Mouse (Mus musculus) limb, embryonic 15.5 days (tissue): ENCODE measurements around the gene A230050P20Rik. TPM values are rescaled to one million over a fixed set of nuclear protein-coding genes. Genes with fewer than 3 reads are reported as not detected.
A peak's percentile ranks its signal among the peaks of the same experiment; 100 is the strongest.

Source experiments
- ATAC-seq: fragments of 200-750 bp; cut with Nextera tagmentation; 2 replicates; pipeline ENCODE4 v1.8.0; 2017; ENCODE audit warnings: low read depth, moderate TSS enrichment; ENCODE audit not compliant: insufficient number of reproducible peaks, low FRiP score, low TSS enrichment
- H3K27ac ChIP-seq: fragments of 300-500 bp; sonication (generic); 2 replicates; pipeline ENCODE4 v1.5.1; 2015; ENCODE audit warnings: moderate library complexity, mild to moderate bottlenecking, inconsistent platforms
- H3K27me3 ChIP-seq: fragments of 300-500 bp; sonication (generic); 2 replicates; pipeline ENCODE4 v1.6.1; 2015; ENCODE audit warnings: inconsistent platforms
- H3K36me3 ChIP-seq: fragments of 300-500 bp; sonication (generic); 2 replicates; pipeline ENCODE4 v1.6.1; 2015; ENCODE audit warnings: inconsistent platforms
- H3K4me1 ChIP-seq: fragments of 300-500 bp; sonication (generic); 2 replicates; pipeline ENCODE4 v1.6.1; 2015; ENCODE audit warnings: inconsistent platforms
- H3K4me2 ChIP-seq: fragments of 300-500 bp; sonication (generic); 2 replicates; pipeline ENCODE4 v1.6.1; 2015; ENCODE audit warnings: mild to moderate bottlenecking, inconsistent platforms
- H3K4me3 ChIP-seq: fragments of 300-500 bp; sonication (generic); 2 replicates; pipeline ENCODE4 v1.5.1; 2015; ENCODE audit warnings: mild to moderate bottlenecking, inconsistent platforms
- H3K9ac ChIP-seq: fragments of 300-500 bp; sonication (generic); 2 replicates; pipeline ENCODE4 v1.6.1; 2015; ENCODE audit warnings: inconsistent platforms
- H3K9me3 ChIP-seq: fragments of 300-500 bp; sonication (generic); 2 replicates; pipeline ENCODE4 v1.6.1; 2016; ENCODE audit warnings: inconsistent platforms
- WGBS: fragments of 180-500 bp; shearing (Covaris S2); methylation state at CpG from one replicate; pipeline ENCODE4 v1.1.7; 2015; 5-methylcytosine and 5-hydroxymethylcytosine counted together
- polyA plus RNA-seq: library from polyadenylated mRNA; unstranded; fragments of >200 nt; fragmentation: Nextera tagmentation; extraction: Ambion mirVana; gene quantifications from 2 replicates; pipeline ENCODE4 v1.2.1, GENCODE M21; 2015

The A230050P20Rik gene
- polyA plus RNA-seq, 1 experiment from 2014 or later = 9.5 TPM

GRCm38 (mm10) chr9:20876318-20877117 is 8.1 kb downstream of the A230050P20Rik start:
- 69% methylated on average over 8 of the region's 9 CpGs for WGBS
- 0 out of 2 replicates have a peak, but pooled peaks cover 2% of the 10 kb centered on the region for H3K27me3 ChIP-seq
- H3K27ac ChIP-seq = no peak overlapping the region
- H3K9me3 ChIP-seq = no peaks in the 10 kb centered on the region
- H3K4me3 ChIP-seq = no peak overlapping the region
- no peak for ATAC-seq
- no peak overlapping the region for H3K4me2 ChIP-seq
- H3K9ac ChIP-seq = no peak overlapping the region
- no peaks in the 10 kb centered on the region for H3K36me3 ChIP-seq
- peaks cover 13% of the 10 kb centered on the region for H3K4me1 ChIP-seq

GRCm38 (mm10) chr9:20877118-20878040 is 8.9 kb downstream of the A230050P20Rik start:
- Histone ChIP-seq H3K9ac (peak overlapping the region; percentile 20; the same call in 1 of the 2 replicates), H3K27ac (peak overlapping the region; percentile 40; the same call in 1 of the 2 replicates)

GRCm38 (mm10) chr9:20878041-20878709 is 9.7 kb downstream of the A230050P20Rik start:
- H3K4me3 ChIP-seq = peak overlapping the region; percentile 49
- peak; percentile 95 for ATAC-seq
- peak overlapping the region; percentile 84 for H3K4me2 ChIP-seq
- peaks cover 13% of the 10 kb centered on the region for H3K4me1 ChIP-seq
- H3K9ac ChIP-seq = peak overlapping the region; percentile 55
- no peaks in the 10 kb centered on the region for H3K36me3 ChIP-seq
- H3K27me3 ChIP-seq = no peaks in the 10 kb centered on the region
- no peaks in the 10 kb centered on the region for H3K9me3 ChIP-seq
- WGBS = under 1% methylated on average over 69 of the region's 69 CpGs
- peak overlapping the region; percentile 94 for H3K27ac ChIP-seq

More at GRCm38 (mm10) chr9:20877118-20878040, 8.9 kb downstream of the A230050P20Rik start:
- H3K4me2 ChIP-seq = peak overlapping the region; percentile 84
- no peaks in the 10 kb centered on the region for H3K27me3 ChIP-seq
- H3K9me3 ChIP-seq = no peaks in the 10 kb centered on the region
- 33% methylated on average over 14 of the region's 14 CpGs for WGBS
- no peaks in the 10 kb centered on the region for H3K36me3 ChIP-seq
- peaks cover 13% of the 10 kb centered on the region for H3K4me1 ChIP-seq
- H3K4me3 ChIP-seq = peak overlapping the region; percentile 49
- no peak for ATAC-seq

GRCm38 (mm10) chr9:20878710-20879065 is 10.2 kb downstream of the A230050P20Rik start:
- ATAC-seq = no peak
- H3K4me1 ChIP-seq = peaks cover 13% of the 10 kb centered on the region

GRCm38 (mm10) chr9:20879097-20879792 is 10.8 kb downstream of the A230050P20Rik start, which contains the start of gene Angptl6:
TSS of gene Angptl6 (minus strand) at chr9:20879727.
- 91% methylated on average over 13 of the region's 13 CpGs for WGBS
- Histone ChIP-seq H3K27ac (peak within 1 kb of the TSS; percentile 94), H3K36me3 (no peaks in the 10 kb centered on the region), H3K27me3 (no peaks in the 10 kb centered on the region), H3K4me2 (peak within 1 kb of the TSS; percentile 84), H3K4me1 (peaks cover 13% of the 10 kb centered on the region), H3K9ac (peak within 1 kb of the TSS; percentile 55), H3K4me3 (peak within 1 kb of the TSS; percentile 49), H3K9me3 (no peaks in the 10 kb centered on the region)
- ATAC-seq = no peak

More at GRCm38 (mm10) chr9:20878710-20879065, 10.2 kb downstream of the A230050P20Rik start:
- peak overlapping the region; percentile 49 for H3K4me3 ChIP-seq
- H3K9me3 ChIP-seq = no peaks in the 10 kb centered on the region
- H3K36me3 ChIP-seq = no peaks in the 10 kb centered on the region
- WGBS = 20% methylated on average over 10 of the region's 10 CpGs
- H3K4me2 ChIP-seq = peak overlapping the region; percentile 84
- H3K9ac ChIP-seq = peak overlapping the region; percentile 55
- peak overlapping the region; percentile 94 for H3K27ac ChIP-seq
- H3K27me3 ChIP-seq = no peaks in the 10 kb centered on the region

- Histone ChIP-seq H3K4me1 (peaks cover 12% of the 10 kb centered on the region; the same call in 1 of the 2 replicates), H3K36me3 (peaks cover 24% of the 10 kb centered on the region), H3K9ac (no peak overlapping the region), H3K4me2 (no peak overlapping the region), H3K4me3 (no peak overlapping the region), H3K9me3 (no peaks in the 10 kb centered on the region), H3K27me3 (no peaks in the 10 kb centered on the region), H3K27ac (no peak overlapping the region)
- ATAC-seq = no peak
- WGBS = 89% methylated on average over 2 of the region's 2 CpGs
Measured at GRCm38 (mm10) chr9:20886563-20886962, 18.1 kb downstream of the A230050P20Rik start.

GRCm38 (mm10) chr9:20887191-20887590 is 18.7 kb downstream of the A230050P20Rik start:
- Histone ChIP-seq H3K9ac (no peak overlapping the region), H3K4me3 (no peak overlapping the region), H3K4me2 (no peak overlapping the region), H3K9me3 (no peaks in the 10 kb centered on the region), H3K4me1 (peaks cover 14% of the 10 kb centered on the region; the same call in 1 of the 2 replicates), H3K27me3 (no peaks in the 10 kb centered on the region), H3K27ac (peak overlapping the region; percentile 95), H3K36me3 (peaks cover 30% of the 10 kb centered on the region)
- no peak for ATAC-seq
- WGBS = 90% methylated on average over 6 of the region's 6 CpGs

GRCm38 (mm10) chr9:20887704-20888385 is 19.4 kb downstream of the A230050P20Rik start, which contains the start of gene Ppan:
TSS of gene Ppan (plus strand) at chr9:20888175.
- Histone ChIP-seq H3K4me3 (peak within 1 kb of the TSS; percentile 75), H3K9me3 (no peaks in the 10 kb centered on the region), H3K4me2 (peak within 1 kb of the TSS; percentile 53), H3K4me1 (peaks cover 15% of the 10 kb centered on the region; the same call in 1 of the 2 replicates), H3K9ac (peak within 1 kb of the TSS; percentile 90), H3K36me3 (peaks cover 36% of the 10 kb centered on the region), H3K27ac (peak within 1 kb of the TSS; percentile 95), H3K27me3 (no peaks in the 10 kb centered on the region)
- peak; percentile 93 for ATAC-seq
- WGBS = under 1% methylated on average over 43 of the region's 43 CpGs

GRCm38 (mm10) chr9:20888386-20888765 is 19.9 kb downstream of the A230050P20Rik start:
- Histone ChIP-seq H3K9ac (peak overlapping the region; percentile 90), H3K4me2 (peak overlapping the region; percentile 53), H3K9me3 (no peaks in the 10 kb centered on the region), H3K36me3 (peaks cover 42% of the 10 kb centered on the region), H3K27me3 (no peaks in the 10 kb centered on the region), H3K4me1 (peaks cover 15% of the 10 kb centered on the region; the same call in 1 of the 2 replicates), H3K27ac (peak overlapping the region; percentile 95), H3K4me3 (peak overlapping the region; percentile 75)
- peak; percentile 16; the same call in 1 of the 2 replicates for ATAC-seq
- under 1% methylated on average over 29 of the region's 30 CpGs for WGBS
